Mouse (Mus musculus): ENCODE measurements around the gene Pi4k2a.
A peak's percentile ranks its signal among the peaks of the same experiment; 100 is the strongest.

Gene Pi4k2a

DNA sequence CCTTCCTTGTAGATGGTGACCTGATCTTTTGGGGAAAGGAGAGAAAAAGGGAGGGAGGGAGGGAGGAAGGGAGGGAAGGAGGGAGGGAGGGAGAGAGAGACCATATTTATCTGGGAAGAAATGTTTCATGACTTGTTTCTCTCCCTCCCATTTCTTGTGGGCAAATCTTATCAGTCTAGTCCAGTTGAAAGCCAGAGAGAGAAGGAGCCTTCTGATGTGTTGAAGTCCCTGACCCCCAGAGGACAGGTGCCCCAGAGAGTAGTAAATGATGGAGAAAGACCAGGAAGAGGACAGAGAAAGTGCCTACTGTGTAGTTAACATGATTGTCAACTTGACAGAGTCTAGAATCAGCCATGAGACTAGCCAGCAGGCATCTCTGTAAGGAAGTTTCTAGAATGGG, 44.8 kb downstream of the Pi4k2a start:
- no peak for DNase-seq (ENCODE audit: low spot score)

DNA sequence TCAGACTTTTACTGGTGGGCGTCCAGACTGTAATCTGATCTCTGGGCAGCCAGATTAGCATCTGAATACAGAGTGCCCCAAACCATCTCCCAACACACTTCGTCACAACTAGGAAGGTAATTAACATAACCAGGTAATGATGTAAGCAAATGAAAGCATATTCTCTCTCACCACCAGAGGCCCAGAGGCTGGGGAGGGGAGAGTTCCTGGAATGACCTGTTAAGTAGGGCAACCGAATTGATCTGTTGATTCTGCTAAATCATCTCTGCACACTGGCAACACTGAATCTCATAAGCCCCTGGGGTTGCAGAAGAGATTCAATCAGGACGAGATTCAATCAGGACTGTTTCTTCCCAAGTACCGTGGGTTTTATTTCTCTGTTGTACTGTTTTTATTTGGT, 45.9 kb downstream of the Pi4k2a start:
- no peak for DNase-seq (ENCODE audit: low spot score)

DNA sequence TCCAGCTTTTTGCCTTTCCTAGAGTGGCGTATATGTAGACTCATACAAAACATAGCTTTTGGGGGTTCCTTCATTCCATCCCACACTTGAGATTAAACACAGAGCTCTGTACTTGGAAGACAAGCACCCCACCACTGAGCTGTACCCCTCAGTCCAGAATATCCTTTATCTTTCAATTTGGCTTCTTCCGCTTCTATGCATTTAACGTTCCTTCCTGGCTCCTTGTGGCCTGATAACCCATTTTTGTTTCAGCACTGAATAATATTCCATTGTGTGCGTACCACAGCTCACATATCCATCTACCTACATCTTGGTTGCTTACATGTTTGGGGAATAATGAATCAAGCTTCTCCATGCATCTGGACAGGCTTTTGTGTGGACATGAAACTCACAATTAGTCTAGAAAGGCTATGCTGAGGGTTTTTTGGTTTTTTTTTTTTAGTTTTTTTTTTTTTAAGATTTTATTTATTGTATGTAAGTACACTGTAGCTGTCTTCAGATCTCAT, 47.0 kb downstream of the Pi4k2a start:
- no peak for DNase-seq (ENCODE audit: low spot score)

DNA sequence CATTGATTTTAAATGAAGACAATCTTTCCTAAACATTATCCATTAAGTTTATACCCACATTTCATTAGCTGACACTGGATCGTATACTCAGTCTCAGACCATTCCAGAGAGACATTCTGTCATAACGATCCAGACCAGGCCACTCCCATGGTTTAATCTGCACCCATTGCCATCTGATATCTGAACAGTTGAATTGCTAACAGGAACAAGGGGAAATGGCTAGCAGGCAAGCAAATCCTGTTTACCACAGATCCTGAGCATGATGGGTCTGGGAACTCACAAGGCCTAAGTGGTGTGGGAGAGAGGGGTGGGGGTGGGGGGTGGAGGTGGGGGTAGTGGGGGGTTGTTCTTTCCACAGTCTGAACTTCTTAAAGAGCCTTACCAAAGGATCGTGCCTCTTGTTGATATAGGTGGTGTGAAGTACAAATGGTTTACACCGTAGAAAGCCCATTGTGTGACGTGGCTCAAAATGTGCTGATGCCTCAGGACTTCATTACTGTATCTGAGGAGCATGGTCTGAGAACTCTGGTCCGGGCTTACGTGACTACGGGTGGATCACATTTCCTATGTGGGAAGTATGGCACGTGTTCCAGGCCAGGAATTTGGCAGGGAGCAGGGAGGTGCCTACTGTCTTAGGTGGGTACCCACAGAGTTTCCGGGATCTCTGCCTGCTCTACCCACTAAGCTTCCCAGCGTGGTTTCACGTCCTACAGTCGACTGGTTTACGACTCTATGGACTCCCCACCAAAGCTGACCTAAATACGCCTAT, 48.4 kb downstream of the Pi4k2a start:
- no peak for DNase-seq (ENCODE audit: low spot score)

DNA sequence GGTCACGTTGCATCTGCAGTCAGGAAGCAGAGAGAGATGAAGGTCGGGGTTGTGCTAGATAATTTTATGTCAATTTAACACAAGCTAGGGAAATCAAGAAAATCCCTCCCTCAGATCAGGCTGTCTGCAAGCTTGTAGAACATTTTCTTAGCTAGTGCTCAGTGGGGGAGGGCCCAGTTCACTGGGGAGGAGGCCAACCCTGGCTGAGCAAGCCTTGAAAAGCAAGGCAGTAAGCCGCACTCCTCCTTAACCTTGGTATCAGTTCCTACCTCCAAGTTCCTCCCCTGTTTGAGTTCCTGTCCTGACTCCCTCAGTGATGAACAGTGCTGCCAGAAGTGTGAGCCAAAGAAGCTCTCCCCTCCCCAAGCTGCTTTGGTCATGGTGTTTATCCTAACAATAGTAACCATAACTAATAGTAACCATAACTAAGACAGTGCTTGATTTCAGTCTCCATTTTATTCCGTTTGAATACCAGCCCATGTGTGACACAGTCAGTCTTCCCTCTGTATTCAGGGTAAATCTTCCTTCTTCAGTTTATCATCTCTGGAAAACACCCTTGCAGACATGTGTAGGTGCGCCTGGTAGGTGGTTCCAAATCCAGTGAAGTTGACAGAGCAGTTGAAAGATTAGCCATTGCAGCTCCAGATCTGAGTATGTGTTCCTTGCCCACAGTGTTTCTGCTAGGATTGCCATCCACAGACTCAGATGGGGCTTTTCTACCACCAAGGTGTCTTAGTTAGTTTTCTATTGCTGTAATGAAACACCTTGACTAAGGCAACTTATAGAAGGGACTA, 49.7 kb downstream of the Pi4k2a start:
- no peak for DNase-seq (ENCODE audit: low spot score)

DNA sequence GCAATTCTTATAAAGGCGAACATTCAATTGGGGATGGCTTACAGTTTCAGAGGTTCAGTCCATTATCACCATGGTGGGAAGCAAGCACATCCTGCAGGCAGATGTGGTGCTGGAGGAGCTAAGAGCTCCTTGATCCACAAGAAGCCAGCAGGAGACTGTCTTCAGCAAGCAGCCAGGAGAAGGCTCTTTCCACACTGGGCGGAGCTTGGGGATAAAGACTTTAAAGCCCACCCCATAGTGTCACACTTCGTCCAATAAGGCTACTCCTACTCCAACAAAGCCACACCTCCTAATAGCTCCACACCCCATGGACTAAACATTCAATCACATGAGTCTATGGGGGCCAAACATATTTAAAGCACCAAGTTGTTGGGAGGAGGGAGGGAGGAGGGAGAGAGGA, 51.7 kb downstream of the Pi4k2a start:
- DNase-seq (ENCODE audit: low spot score): no peak

DNA sequence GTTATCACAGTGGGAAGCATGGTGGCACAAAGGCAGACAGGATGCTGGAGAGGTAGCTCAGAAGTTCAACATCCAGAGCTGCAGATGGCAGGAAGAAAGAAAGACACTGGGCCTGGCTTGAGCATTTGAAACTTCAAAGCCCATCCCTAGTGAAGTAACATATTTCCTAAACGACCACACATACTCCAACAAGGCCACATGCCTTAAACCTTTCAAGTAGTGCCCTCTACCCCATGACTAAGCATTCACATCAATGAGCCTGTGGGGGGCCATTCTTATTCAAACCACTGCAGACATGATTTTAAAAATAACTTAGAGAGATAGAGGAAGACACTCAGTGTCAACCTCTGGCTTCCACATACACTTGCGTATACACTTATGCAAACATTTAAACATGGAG, 52.5 kb downstream of the Pi4k2a start:
- no peak for DNase-seq (ENCODE audit: low spot score)

DNA sequence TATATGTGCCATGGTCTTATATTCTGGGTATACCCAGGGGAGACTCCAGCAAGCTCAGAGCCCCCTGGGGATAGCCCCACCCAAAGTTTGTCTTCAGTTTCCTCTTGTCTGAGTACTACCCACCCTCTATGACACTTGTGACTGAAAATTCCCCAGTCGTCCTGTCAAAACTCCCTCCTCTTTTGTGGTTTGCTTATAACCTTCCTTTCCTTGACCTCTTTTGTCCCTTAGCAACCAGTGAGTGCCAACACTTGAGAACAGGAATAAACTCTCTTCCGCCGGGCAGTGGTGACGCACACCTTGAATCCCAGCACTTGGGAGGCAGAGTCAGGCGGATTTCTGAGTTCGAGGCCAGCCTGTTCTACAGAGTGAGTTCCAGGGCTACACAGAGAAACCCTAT, 53.8 kb downstream of the Pi4k2a start:
- DNase-seq (ENCODE audit: low spot score): no peak

DNA sequence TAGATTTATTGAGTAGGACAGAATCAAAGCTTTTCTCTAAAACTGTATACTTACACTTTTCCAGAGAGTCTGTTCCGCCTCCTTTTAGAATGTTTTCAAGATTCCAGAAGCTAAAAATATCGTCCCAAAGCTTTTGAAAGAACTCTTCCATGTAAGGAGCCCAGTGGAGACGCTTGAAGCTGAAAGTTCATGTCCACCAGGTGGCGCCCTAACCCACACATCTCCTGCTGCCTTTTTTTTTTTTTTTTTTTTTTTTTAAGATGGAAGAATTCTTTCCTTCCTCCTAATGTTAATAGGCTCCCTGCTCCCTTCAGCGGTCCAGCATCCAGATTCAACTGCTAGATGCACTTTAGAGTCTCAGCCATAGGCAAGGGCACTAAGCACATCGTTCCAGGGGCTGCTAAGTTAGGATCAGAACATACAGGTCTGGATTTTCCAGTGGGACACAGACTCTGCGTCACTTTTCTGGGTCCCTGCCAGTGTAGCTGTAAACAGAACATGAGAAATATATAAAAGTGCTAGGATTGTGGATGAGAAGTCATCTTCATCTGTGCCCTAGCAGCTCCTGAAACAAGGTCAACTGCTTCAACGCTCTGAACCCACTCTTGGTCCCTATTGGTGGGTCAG, 54.4 kb downstream of the Pi4k2a start:
- peak; percentile 81 for DNase-seq (ENCODE audit: low spot score)

DNA sequence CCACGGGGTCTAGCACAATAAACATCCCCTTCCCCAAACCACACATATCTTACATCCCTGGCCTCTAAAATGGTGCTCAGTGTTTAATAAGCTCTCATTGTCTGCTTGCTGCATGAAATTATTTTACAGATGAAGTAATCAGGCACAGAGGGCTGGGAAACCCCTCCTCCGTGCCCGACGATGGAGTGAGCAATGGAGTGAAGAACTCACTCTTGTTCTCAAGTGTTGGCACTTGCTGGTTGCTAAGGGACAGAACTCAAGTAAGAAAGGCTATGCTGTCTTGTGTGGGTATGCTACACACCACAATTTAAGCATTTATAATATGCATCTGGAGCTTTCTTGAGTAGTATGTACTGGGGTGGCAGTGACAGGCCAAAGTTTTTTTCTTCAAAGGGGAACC, 54.9 kb downstream of the Pi4k2a start:
- DNase-seq (ENCODE audit: low spot score): no peak

DNA sequence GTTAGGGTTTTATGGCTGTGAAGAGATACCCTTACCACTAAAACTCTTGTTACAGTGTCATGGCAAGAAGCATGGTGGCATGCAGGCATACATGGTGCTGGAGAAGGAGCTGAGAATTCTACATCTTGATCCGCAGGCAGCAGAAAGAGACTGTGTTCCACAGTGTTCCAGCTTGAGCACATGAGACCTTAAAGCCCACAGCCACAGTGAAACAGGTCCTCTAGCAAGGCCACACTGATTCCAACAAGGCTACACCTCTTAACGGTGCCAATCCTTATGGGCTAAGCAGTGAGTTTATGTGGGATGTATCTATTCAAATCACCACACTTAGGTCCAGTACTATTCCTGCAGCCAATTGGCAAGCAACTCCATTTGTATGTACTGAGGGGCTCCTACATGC, 55.5 kb downstream of the Pi4k2a start:
- DNase-seq (ENCODE audit: low spot score): no peak

DNA sequence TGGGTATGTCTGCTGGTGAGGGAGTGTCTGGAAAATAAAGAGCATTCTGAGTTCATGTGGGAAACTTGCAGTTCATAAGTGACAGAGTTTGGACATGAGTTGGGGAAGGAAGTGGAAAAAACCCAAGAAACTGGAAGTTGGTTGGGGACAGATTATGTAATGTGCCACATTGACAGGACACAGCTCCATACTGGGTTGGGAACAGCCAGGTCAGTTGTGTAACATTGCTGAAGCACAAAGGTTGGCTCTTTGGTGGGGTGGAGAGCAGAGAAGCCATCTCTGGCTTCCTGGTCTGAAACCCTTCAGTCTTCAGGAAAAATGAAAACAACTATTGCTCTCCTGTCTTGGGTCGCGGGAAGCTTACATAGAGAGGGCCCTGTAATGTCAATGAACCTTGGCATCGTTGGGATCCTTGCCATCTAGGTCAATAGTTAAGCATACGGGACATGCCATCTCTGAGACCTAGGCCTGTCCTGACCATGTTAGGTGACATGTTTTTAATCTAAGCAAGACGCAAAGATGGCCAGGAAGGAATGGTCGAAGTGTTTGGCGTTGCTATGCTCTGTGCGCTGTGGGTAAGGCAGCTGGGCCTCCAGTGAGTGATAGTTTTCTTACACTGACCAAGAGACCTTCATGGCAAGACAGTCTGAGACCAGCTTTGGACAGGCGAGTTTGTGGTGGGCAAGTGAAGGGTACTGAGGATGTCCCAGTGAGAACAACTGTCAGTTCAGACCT, 56.2 kb downstream of the Pi4k2a start:
- DNase-seq (ENCODE audit: low spot score): no peak

DNA sequence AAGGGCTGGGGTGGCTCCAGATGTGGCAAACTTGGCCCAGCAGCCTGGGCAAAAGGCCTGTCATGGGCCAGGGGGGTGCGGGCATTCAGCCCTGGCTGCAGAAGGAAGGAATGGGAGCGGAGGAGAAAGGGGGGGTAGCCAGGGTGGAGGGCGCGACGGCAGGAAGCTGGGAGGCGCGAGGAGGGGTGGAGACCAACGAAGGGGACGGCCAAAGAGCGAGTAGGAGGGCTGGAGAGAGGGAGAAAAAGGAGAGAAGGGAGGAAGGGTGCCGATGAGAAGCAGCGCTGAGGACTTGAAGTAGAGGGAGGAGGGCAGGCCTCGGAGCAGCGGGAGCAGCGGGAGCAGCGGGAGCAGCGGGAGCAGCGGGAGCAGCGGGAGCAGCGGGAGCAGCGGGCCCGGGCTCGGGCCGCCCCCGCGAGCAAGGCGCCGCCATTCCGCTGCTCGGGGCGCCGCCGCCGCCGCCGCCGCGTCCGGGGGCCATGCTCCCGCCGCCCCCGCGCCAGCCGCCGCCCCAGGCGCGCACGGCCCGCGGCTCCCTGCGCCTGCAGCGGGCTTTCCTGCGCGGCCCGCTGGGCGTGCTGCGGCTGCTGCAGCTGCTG, 57.0 kb downstream of the Pi4k2a start, which contains the start of gene Marveld1:
Gene Marveld1 (plus strand): TSS at position 231 of the 599 bp plus-strand sequence.
- peak; percentile 73 for DNase-seq (ENCODE audit: low spot score)

DNA sequence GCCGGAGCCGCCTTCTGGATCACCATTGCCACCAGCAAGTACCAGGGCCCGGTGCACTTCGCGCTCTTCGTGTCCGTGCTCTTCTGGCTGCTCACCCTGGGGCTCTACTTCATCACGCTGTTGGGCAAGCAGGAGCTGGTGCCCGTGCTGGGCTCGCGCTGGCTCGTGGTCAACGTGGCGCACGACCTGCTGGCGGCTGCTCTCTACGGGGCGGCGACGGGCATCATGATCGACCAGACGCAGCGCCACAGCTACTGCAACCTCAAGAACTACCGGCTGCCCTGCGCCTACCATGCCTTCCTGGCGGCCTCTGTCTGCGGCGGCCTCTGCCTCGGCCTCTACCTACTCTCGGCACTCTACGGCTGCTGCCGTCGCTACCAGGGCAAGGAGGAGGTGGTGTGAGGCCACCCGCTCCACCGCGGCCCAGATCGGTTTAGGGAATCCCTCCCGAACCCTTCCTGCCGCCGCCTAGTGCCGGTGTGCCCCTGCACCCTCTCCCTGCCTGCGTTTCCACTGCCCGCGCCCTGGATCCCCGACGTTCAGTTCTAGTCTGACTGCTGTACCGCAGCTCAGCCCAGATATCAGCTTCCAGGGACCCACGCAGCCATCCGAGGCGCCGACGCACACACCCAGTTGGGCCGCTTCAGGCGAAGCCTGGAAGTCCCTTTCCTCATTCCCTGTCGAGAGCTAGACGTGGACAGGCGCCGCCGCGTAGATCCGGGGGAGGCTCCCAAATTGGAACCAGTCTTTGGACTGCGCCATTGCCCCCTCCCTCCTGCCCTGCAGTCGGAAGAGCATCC, 57.7 kb downstream of the Pi4k2a start:
- DNase-seq (ENCODE audit: low spot score): peak; percentile 45

DNA sequence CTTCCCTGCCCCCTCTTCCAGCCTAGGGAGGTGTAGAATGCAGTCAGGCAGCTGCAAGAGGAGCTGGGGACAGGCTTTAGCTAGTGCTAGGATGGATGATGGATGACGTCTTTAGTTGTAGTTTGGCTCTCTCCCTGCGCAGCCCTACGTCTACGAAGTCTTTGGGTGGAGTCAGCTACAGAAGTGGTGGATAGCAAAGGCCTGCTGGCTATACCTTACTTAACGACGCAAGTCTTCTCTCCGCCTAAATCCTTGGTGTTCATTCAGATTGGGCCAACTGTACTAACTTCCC, 58.2 kb downstream of the Pi4k2a start:
- DNase-seq (ENCODE audit: low spot score): no peak

DNA sequence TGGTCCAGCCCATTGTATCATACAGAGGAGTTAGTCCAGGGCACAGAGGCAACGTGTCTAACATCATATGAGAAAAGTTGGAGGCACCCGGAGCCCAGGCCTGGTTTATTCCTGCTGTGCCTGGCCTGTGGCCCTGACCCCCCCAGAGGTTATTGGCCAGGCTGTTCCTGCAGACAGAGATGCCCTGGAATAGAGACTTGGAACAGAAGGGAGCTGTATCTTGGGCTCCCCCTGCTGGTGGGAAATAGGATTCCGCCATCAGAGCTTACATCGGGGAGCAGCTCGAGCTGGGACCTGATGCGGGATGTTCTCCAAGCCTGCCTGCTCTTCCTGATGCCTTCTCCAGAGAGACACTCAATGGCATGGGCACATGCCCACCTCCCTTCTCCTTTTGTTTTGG, 61.7 kb downstream of the Pi4k2a start:
- peak; percentile 82 for DNase-seq (ENCODE audit: low spot score)

DNA sequence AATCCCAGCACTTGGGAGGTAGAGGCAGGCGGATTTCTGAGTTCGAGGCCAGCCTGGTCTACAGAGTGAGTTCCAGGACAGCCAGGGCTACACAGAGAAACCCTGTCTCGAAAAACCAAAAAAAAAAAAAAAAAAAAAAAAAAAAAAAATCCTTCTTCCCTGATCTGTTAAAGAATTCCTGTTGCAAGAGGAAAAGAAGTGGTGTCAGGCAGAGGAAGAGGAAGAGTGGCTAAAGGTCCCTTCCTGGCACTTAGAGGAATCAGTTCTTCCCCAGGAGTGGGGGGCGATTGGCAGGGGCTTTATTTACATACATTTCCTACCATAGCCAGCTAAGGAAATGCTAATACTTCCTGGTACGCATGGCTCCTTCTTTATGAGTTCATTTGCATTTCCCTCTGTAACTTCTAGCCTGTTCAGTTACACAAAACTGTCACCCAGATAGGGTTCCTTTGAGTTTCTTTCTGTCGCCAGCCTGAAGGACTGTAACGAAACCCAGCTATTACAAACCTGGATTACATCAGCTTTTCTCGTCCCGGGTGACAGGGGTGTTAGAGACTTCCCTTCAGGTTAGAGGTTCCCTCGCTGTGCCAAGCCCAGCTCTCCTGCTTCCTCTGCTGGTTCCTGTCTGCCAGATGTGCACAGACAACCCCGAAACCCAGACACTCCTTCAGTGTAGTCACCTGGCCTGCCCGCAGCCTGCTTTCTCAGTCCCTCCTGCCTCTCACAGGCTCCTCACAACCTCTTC, 67.4 kb downstream of the Pi4k2a start:
- DNase-seq (ENCODE audit: low spot score): no peak

DNA sequence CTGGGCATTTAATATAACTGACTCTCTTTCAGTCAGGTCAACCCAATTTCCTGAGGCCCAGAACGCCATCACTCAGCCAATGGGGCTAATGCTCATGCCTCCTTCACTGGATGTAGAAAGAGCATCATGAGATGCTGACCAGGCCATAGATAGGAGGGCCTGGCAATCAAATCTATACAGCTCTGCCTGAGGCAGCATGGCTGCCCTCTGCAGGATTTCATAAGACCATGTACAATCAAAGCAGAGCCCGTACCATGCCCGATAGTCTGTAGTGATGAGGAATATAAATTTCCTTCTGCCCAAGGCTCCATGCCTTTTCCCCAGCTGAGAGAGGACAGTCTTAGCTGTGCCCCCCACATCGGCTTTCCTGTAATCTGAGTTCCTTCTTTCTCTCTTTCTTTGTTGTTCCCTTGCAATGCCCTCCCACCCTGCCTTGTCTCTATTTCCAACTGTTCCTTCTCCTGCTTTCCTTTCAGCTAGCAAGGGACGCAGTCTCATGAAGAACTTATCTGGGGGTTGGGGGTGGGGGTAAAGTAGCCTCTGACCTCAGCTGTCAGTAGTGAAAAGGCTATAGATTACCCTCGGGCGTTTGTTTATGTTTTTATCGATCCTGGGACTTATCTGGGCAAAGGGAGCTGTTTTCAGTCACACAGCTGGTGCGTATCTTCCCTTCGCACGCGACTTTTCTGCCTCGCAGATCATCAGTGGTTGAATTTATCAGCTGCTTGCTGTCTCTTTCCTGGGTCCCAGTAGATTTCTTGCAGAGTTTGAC, 68.2 kb downstream of the Pi4k2a start:
- DNase-seq (ENCODE audit: low spot score): no peak

DNA sequence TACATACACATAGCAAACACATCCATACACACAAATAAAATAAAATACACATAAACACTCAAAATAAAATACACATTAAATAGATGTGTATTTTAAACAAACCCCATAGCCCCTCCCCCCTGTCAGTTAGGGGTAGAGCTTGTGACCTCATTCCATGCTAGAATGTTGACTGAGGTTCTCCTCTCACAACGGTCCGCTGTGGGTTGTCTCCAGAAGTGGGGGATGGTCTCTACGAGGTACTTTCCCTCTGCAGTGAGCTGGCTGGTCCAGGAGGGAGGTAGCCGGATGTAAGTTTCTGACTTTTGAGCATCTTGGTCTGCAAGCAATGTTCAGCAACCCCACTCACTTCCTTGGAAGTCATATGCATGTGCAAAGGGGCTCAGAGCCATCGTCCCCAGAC, 73.5 kb downstream of the Pi4k2a start, which contains the start of gene Zfyve27:
Gene Zfyve27 (plus strand): TSS at position 188 of the 400 bp plus-strand sequence.
- no peak for DNase-seq (ENCODE audit: low spot score)

Data from testis, postnatal 14 days (tissue).